8 mouse cellular contexts compared by ENCODE assay signal in genomic region chr11:46039335-46039734, GRCm38 (mm10). TPM values are rescaled to one million over a fixed set of nuclear protein-coding genes. Genes with fewer than 3 reads are reported as not detected.
DNase-seq lines count a peak whose midpoint lies in the region; ATAC-seq and TF ChIP-seq lines count a peak whose summit lies in the region.

No protein-coding gene starts in this region.

- TF ChIP-seq POLR2A in ES-Bruce4 (IDR thresholded peaks at IDR 0.05; ENCODE audit: insufficient read depth, low read length), result no peak
- no peak for TF ChIP-seq POLR2A in cortical plate, adult 2 months (IDR thresholded peaks at IDR 0.05; ENCODE audit: extremely low read depth, insufficient read depth, low read length)

- no peak for DNase-seq in hindbrain, embryonic 11.5 days (ENCODE audit: low spot score)
- DNase-seq in kidney, postnatal 4 days, result peak; percentile 76 to 86
- no peak for DNase-seq in natural killer cell, adult 2 months (ENCODE audit: low spot score in 2 of 2)
- DNase-seq in layer of hippocampus, postnatal 14 days (ENCODE audit: low spot score in 2 of 2), result no peak
- DNase-seq in layer of hippocampus, adult 9-10 months (ENCODE audit: low spot score), result no peak

- 0 out of 2 replicates have a peak overlapping the region, but pooled peaks have one; percentile 9 for H3K4me2 ChIP-seq in hindbrain, embryonic 16.5 days (ENCODE audit: low read length)
- H3K4me2 ChIP-seq in hindbrain, embryonic 11.5 days (replicated peaks; ENCODE audit: low read depth, low read length), result no peak overlapping the region

- no peak overlapping the region for H3K9ac ChIP-seq in hindbrain, embryonic 16.5 days (ENCODE audit: low read depth, low read length)
- H3K9ac ChIP-seq in hindbrain, embryonic 11.5 days (ENCODE audit: low read depth, low read length), result no peak overlapping the region
- H3K9ac ChIP-seq in ES-Bruce4 (ENCODE audit: low read depth, poor library complexity, severe bottlenecking), result peak overlapping the region; percentile 22

- H3K27me3 ChIP-seq in hindbrain, embryonic 16.5 days (replicated peaks; ENCODE audit: control insufficient read depth, insufficient read depth, low read length), result no peaks in the 10 kb centered on the region
- no peaks in the 10 kb centered on the region for H3K27me3 ChIP-seq in hindbrain, embryonic 11.5 days (ENCODE audit: control insufficient read depth, insufficient read depth, low read length)
- no peaks in the 10 kb centered on the region for H3K27me3 ChIP-seq in ES-Bruce4 (ENCODE audit: control insufficient read depth, insufficient read depth, low read length, poor library complexity, severe bottlenecking)

- WGBS in hindbrain, embryonic 16.5 days, result 78% methylated on average over 11 of the region's 11 CpGs
- 75% methylated on average over 11 of the region's 11 CpGs for WGBS in hindbrain, embryonic 11.5 days

- H3K36me3 ChIP-seq in hindbrain, embryonic 16.5 days (ENCODE audit: control insufficient read depth, insufficient read depth, low read length), result no peaks in the 10 kb centered on the region
- H3K36me3 ChIP-seq in hindbrain, embryonic 11.5 days (ENCODE audit: control insufficient read depth, insufficient read depth, low read length), result no peaks in the 10 kb centered on the region
- no peaks in the 10 kb centered on the region for H3K36me3 ChIP-seq in ES-Bruce4 (ENCODE audit: control insufficient read depth, insufficient read depth, low read length, poor library complexity, severe bottlenecking)

- H3K4me1 ChIP-seq in hindbrain, embryonic 16.5 days (ENCODE audit: control insufficient read depth, insufficient read depth, low read depth, low read length), result no peaks in the 10 kb centered on the region
- H3K4me1 ChIP-seq in hindbrain, embryonic 11.5 days (replicated peaks; ENCODE audit: control insufficient read depth, insufficient read depth, low read length), result no peaks in the 10 kb centered on the region
- peaks cover 10% of the 10 kb centered on the region for H3K4me1 ChIP-seq in ES-Bruce4 (ENCODE audit: control insufficient read depth, insufficient read depth, low read length)
- H3K4me1 ChIP-seq in cortical plate, adult 2 months (ENCODE audit: control insufficient read depth, insufficient read depth, low read length), result no peaks in the 10 kb centered on the region

- no peak overlapping the region for H3K27ac ChIP-seq in hindbrain, embryonic 16.5 days (ENCODE audit: low read depth, low read length)
- no peak overlapping the region for H3K27ac ChIP-seq in hindbrain, embryonic 11.5 days (ENCODE audit: low read depth, low read length)
- H3K27ac ChIP-seq in ES-Bruce4 (ENCODE audit: insufficient read depth, low read length), result peak overlapping the region; percentile 7; the same call in 1 of the 2 replicates
- no peak overlapping the region for H3K27ac ChIP-seq in cortical plate, adult 2 months (ENCODE audit: insufficient read depth, low read length)

- no peak overlapping the region for H3K4me3 ChIP-seq in hindbrain, embryonic 16.5 days (ENCODE audit: low read length)
- H3K4me3 ChIP-seq in hindbrain, embryonic 11.5 days (ENCODE audit: low read depth, low read length), result no peak overlapping the region
- H3K4me3 ChIP-seq in ES-Bruce4 (ENCODE audit: low read depth, low read length), result peak overlapping the region; percentile 39; the same call in 1 of the 2 replicates
- peak overlapping the region; percentile 17; the same call in 1 of the 2 replicates for H3K4me3 ChIP-seq in cortical plate, adult 2 months (ENCODE audit: insufficient read depth, low read length)

- no peak for ATAC-seq in hindbrain, embryonic 16.5 days
- ATAC-seq in hindbrain, embryonic 11.5 days (ENCODE audit: low FRiP score), result no peak

- H3K9me3 ChIP-seq in hindbrain, embryonic 16.5 days (ENCODE audit: control insufficient read depth, low read length), result no peaks in the 10 kb centered on the region
- no peaks in the 10 kb centered on the region for H3K9me3 ChIP-seq in hindbrain, embryonic 11.5 days (ENCODE audit: control insufficient read depth, low read length)
- H3K9me3 ChIP-seq in ES-Bruce4 (replicated peaks; ENCODE audit: control insufficient read depth, insufficient read depth, low read length, poor library complexity, severe bottlenecking), result no peaks in the 10 kb centered on the region

- no peak for TF ChIP-seq EP300 in ES-Bruce4 (IDR thresholded peaks at IDR 0.05; ENCODE audit: insufficient read depth, low read depth, low read length)

- TF ChIP-seq CTCF in ES-Bruce4 (IDR thresholded peaks at IDR 0.05; ENCODE audit: low read depth, low read length), result no peak
- TF ChIP-seq CTCF in cortical plate, adult 2 months (IDR thresholded peaks at IDR 0.05; ENCODE audit: extremely low read depth, insufficient read depth, low read length), result no peak

RNA-seq across cellular contexts. Expression of gene Gm12166, which starts 12.8 kb away (rescaled TPM):
- 5.5 and 13.3 TPM in 2 replicates for polyA plus RNA-seq in hindbrain, embryonic 16.5 days (2015; fragmentation: Nextera tagmentation; extraction: Ambion mirVana)
- 2.7 and 4.1 TPM in 2 replicates for polyA plus RNA-seq in hindbrain, embryonic 11.5 days (2014; fragmentation: Nextera tagmentation; extraction: Ambion mirVana)
- polyA plus RNA-seq in ES-Bruce4 (2011; ENCODE audit: insufficient read depth, insufficient read length, low read depth, missing spikeins), result 5.5 TPM in 1 of 2 replicates, not detected in the other
- polyA plus RNA-seq in cortical plate, adult 2 months (2012; rRNA removed), result 6.8 and 11.1 TPM in 2 replicates
- 1 to 10 TPM; 2.7 to 6.0 TPM for total RNA-seq in layer of hippocampus, postnatal 14 days (2021)

RNA-seq across cellular contexts. Expression of gene Adam19, which starts 16.5 kb away (rescaled TPM):
- polyA plus RNA-seq in hindbrain, embryonic 16.5 days (2015; fragmentation: Nextera tagmentation; extraction: Ambion mirVana), result 9.4 and 13.0 TPM in 2 replicates
- polyA plus RNA-seq in hindbrain, embryonic 11.5 days (2014; fragmentation: Nextera tagmentation; extraction: Ambion mirVana), result 9.4 and 9.6 TPM in 2 replicates
- 51.2 and 51.6 TPM in 2 replicates for polyA plus RNA-seq in ES-Bruce4 (2011; ENCODE audit: insufficient read depth, insufficient read length, low read depth, missing spikeins)
- 9.6 and 9.9 TPM in 2 replicates for polyA plus RNA-seq in cortical plate, adult 2 months (2012; rRNA removed)
- 10 to 100 TPM; 27.5 to 28.4 TPM for total RNA-seq in layer of hippocampus, postnatal 14 days (2021)

RNA-seq across cellular contexts. Expression of gene Sox30, which starts 59.2 kb away (rescaled TPM):
- polyA plus RNA-seq in hindbrain, embryonic 16.5 days (2015; fragmentation: Nextera tagmentation; extraction: Ambion mirVana), result not detected in 2 replicates
- polyA plus RNA-seq in hindbrain, embryonic 11.5 days (2014; fragmentation: Nextera tagmentation; extraction: Ambion mirVana), result 0.15 and 0.25 TPM in 2 replicates
- 0.67 and 0.87 TPM in 2 replicates for polyA plus RNA-seq in ES-Bruce4 (2011; ENCODE audit: insufficient read depth, insufficient read length, low read depth, missing spikeins)
- 0.04 and 0.08 TPM in 2 replicates for polyA plus RNA-seq in cortical plate, adult 2 months (2012; rRNA removed)
- total RNA-seq in layer of hippocampus, postnatal 14 days (2021), result under 1 TPM; 0.28 to 0.41 TPM

Comparison
In these comparisons a context has a peak if more than half of its experiments do, and no peak if none do; other contexts are left out.
1. H3K4me3 ChIP-seq: peak in ES-Bruce4 (single experiment) and cortical plate, adult 2 months (single experiment); none in hindbrain, embryonic 16.5 days (single experiment) and hindbrain, embryonic 11.5 days (single experiment).
2. DNase-seq: peak in kidney, postnatal 4 days (2 of 2); none in hindbrain, embryonic 11.5 days (single experiment), natural killer cell, adult 2 months (0 of 2), layer of hippocampus, postnatal 14 days (0 of 2) and layer of hippocampus, adult 9-10 months (single experiment).